ENCODE assay signal across 33 mouse cellular contexts in genomic region chr13:33562928-33563327, GRCm38 (mm10).
"Had no signal": no experiment of that assay in that cellular context is flagged by ENCODE, and none has a peak within 500 bp of the region (broad histone marks: within the 10 kb centered on the region; RNA-seq: fewer than 3 reads in every experiment).

No protein-coding gene starts in this region.

- H3K27ac ChIP-seq: heart, embryonic 13.5 days; heart, embryonic 15.5 days; hindbrain, embryonic 10.5 days; hindbrain, embryonic 12.5 days; hindbrain, embryonic 13.5 days; hindbrain, embryonic 14.5 days; hindbrain, embryonic 15.5 days; hindbrain, postnatal 0 days; intestine, embryonic 15.5 days; kidney, embryonic 15.5 days; kidney, postnatal 0 days; layer of hippocampus, adult 2 months; left cerebral cortex, adult 2 months had no signal

- H3K27me3 ChIP-seq: heart, embryonic 12.5 days; heart, embryonic 13.5 days; heart, embryonic 15.5 days; hindbrain, embryonic 12.5 days; hindbrain, embryonic 13.5 days; hindbrain, embryonic 15.5 days; intestine, embryonic 15.5 days; kidney, embryonic 15.5 days had no signal

- H3K9ac ChIP-seq: heart, embryonic 12.5 days; heart, embryonic 13.5 days; heart, embryonic 15.5 days; hindbrain, embryonic 12.5 days; hindbrain, embryonic 13.5 days; hindbrain, embryonic 14.5 days; hindbrain, embryonic 15.5 days; intestine, embryonic 15.5 days; kidney, embryonic 15.5 days had no signal

- H3K4me3 ChIP-seq: heart, embryonic 12.5 days; heart, embryonic 13.5 days; heart, embryonic 15.5 days; hindbrain, embryonic 10.5 days; hindbrain, embryonic 12.5 days; hindbrain, embryonic 13.5 days; hindbrain, embryonic 15.5 days; intestine, embryonic 15.5 days; kidney, embryonic 15.5 days; layer of hippocampus, adult 2 months; left cerebral cortex, adult 2 months had no signal

- ATAC-seq: hindbrain, embryonic 16.5 days; hindbrain, postnatal 0 days; inflammation-experienced regulatory T-cells, adult 6 months; intestine, embryonic 15.5 days; intestine, embryonic 16.5 days; intestine, postnatal 0 days had no signal

- H3K9me3 ChIP-seq: intestine, embryonic 15.5 days had no signal

- H3K4me1 ChIP-seq: heart, embryonic 12.5 days; heart, embryonic 13.5 days; heart, embryonic 15.5 days; hindbrain, embryonic 10.5 days; hindbrain, embryonic 12.5 days; hindbrain, embryonic 13.5 days; hindbrain, embryonic 15.5 days; intestine, embryonic 15.5 days; kidney, embryonic 15.5 days had no signal

- DNase-seq: heart, postnatal 10 days; heart, postnatal 14 days; heart, postnatal 36 days; heart, postnatal 4 days; kidney, adult 11 months; kidney, adult 18-20 months; kidney, adult 2 months; kidney, adult 9 months; kidney, postnatal 10 days; kidney, postnatal 14 days; kidney, postnatal 25 days; kidney, postnatal 36 days; kidney, postnatal 4 days; layer of hippocampus, adult 9-11 months; layer of hippocampus, postnatal 36 days had no signal

- H3K4me2 ChIP-seq: heart, embryonic 12.5 days; heart, embryonic 13.5 days; heart, embryonic 15.5 days; hindbrain, embryonic 12.5 days; hindbrain, embryonic 13.5 days; hindbrain, embryonic 14.5 days; hindbrain, embryonic 15.5 days; intestine, embryonic 15.5 days; kidney, embryonic 15.5 days had no signal

- H3K36me3 ChIP-seq: heart, embryonic 12.5 days; heart, embryonic 13.5 days; heart, embryonic 15.5 days; hindbrain, embryonic 10.5 days; hindbrain, embryonic 12.5 days; hindbrain, embryonic 13.5 days; hindbrain, embryonic 15.5 days; intestine, embryonic 15.5 days; kidney, embryonic 15.5 days had no signal
